Mouse (Mus musculus) embryonic fibroblast, embryonic 13.5 days (primary cell): Measurements from ENCODE around the gene Rad51b. TPM values are rescaled to one million over a fixed set of nuclear protein-coding genes. Genes with fewer than 3 reads are reported as not detected.

Experiments used
- H3K27ac ChIP-seq: 2 replicates; pipeline ENCODE4 v1.5.1; 2012; ENCODE audit warnings: low read length, control low read depth, inconsistent platforms; ENCODE audit not compliant: insufficient read depth
- H3K4me1 ChIP-seq: 2 replicates; pipeline ENCODE4 v1.6.1; 2011; ENCODE audit warnings: low read length; ENCODE audit not compliant: control insufficient read depth, insufficient read depth
- H3K4me3 ChIP-seq: 2 replicates; pipeline ENCODE4 v1.5.1; 2011; ENCODE audit warnings: mild to moderate bottlenecking, control low read depth, low read length; ENCODE audit not compliant: insufficient read depth
- CTCF ChIP-seq: IDR thresholded peaks from 2 replicates; pipeline ENCODE4 v1.5.1; 2011; ENCODE audit warnings: mild to moderate bottlenecking, control low read depth, low read length, moderate library complexity, borderline replicate concordance; ENCODE audit not compliant: insufficient read depth
- POLR2A ChIP-seq: IDR thresholded peaks from 2 replicates; pipeline ENCODE4 v1.6.1; 2011; ENCODE audit warnings: low read depth, mild to moderate bottlenecking, control low read depth, low read length, moderate library complexity
- polyA plus RNA-seq: library from polyadenylated mRNA; stranded (reverse); fragments of >200 nt; gene quantifications from 2 replicates; pipeline ENCODE4 v1.2.4, GENCODE M21; 2011; ENCODE audit warnings: low read depth; ENCODE audit not compliant: missing spikeins, insufficient read length

Gene Rad51b
- polyA plus RNA-seq, 1 experiment: 4.0 TPM

DNA sequence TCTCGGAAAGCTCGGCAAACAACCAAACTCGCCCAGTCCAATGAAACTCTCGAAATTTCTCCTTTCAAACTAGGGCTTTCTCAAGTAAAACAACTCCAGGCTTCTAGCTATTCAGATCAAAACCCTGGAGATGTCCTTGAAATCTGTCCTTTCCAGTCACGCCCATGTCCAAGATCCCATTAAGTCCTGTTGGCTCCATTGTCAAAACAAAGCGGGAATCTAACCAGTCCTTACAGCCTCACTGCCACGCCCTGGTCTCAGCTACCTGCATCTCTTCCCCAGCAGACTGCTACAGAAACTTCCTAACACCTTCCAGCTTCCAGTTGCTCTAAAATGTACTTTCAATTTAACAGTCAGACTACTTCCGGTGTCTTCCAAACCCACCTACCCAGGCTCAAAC is 554.8 kb downstream of the Rad51b start:
- TF ChIP-seq POLR2A (no peak), CTCF (no peak)
- H3K4me1 ChIP-seq: no peaks in the 10 kb centered on the region
- no peak overlapping the region for H3K27ac ChIP-seq
- no peak overlapping the region for H3K4me3 ChIP-seq

DNA sequence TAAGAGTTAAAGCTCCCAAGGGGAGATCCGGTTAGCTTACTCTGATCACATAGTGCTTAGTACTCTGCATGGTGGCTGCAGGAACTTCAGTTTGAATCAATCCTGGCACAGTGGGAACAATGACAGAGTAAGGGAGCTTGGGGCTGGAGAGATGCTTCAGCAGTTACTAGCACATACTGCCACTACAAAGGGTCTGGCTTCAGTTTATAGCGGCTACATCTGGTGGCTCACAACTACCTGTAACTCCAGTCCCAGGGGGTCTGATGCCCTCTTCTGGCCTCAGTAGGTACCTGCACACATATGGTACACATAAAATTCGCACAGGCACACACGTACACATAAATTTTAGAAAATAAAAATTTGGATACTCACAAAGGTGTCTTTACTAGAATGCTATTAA is 555.5 kb downstream of the Rad51b start:
- H3K4me3 ChIP-seq: no peak overlapping the region
- no peaks in the 10 kb centered on the region for H3K4me1 ChIP-seq
- no peak overlapping the region for H3K27ac ChIP-seq
- TF ChIP-seq POLR2A (no peak), CTCF (no peak)

DNA sequence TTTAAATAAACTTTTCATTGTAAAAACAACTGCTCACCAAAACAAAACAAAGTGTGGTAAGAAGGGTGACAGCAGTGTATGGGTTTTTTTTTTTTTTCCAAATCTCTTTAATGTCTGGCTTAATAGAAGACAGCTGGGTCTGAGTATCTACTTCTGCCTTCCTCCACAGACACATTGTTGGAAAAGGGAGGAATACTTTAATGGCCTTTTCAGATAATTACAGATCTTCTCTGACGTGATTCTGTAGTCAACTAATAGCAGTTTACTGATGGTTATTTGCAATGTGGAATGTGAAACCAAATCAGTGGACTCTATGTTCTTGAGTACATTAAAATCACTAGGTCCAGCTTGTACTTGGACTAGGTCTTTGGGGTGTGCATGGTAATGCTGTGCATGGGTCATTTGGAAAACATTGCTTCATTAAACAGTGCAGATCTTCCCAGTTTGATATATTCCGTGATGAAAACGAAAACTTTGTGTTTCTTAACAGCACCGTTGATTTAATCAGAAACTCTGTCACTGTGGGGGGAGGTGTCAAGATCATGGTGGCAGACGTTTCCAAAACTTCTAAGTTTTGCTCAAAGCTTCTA is 556.9 kb downstream of the Rad51b start:
- Histone ChIP-seq H3K4me3 (no peak overlapping the region), H3K27ac (no peak overlapping the region), H3K4me1 (no peaks in the 10 kb centered on the region)
- TF ChIP-seq CTCF: no peak
- no peak for TF ChIP-seq POLR2A

DNA sequence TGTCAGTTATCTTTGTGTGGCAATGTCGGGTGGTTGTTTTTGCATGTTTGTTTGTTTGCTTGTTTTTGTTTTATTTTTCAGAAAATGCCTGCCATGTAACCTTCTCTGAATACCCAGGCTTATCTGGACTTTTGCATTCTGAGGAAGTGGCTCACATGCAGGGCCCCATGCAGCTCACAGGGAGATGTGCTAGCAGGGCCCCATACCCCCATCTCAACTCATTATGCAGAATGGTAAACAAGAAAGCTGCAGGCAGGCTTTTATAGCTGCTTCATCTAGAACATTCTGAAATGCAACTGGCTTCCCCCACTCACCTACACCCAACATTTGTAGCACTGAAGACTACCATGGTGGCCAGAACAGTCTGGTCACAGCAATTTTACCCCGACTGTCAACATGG is 557.4 kb downstream of the Rad51b start:
- no peak overlapping the region for H3K27ac ChIP-seq
- no peaks in the 10 kb centered on the region for H3K4me1 ChIP-seq

DNA sequence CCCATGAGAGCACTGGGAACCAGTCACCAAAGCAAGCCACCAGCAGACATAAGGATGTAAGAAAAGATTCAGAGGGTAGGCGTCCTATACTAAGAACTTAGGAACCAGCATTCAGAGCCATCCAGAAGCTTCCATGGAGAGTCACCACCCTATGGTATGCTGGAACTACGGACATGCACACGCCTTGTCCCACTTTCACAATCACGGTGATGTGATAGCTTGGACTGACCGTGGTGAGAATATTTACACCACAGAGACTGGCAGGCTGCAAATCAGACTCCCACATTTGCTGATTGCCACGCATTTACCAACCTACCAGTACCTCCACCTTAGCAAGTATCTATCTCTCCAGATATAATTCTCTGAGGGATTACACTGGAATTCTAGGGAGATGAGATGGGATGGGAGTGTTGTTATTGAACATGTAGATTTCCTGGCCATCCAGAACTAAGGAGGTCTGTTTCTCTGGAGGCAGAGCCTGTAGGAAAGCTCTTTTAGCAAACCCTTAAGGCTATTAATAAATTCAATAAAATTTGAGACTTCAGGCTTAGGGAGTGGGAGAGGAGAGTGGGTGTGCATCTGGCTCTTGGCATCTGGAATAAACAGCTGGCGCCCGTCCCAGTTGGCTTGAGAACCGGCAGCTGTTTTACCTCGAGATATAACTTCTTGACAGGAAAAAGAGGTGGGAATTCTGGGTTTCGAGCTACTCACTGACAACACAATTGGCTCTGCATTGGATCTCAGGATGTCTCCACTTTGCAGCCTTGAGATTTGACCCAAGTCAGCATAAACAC is 559.2 kb downstream of the Rad51b start:
- no peaks in the 10 kb centered on the region for H3K4me1 ChIP-seq
- no peak for TF ChIP-seq CTCF
- no peak for TF ChIP-seq POLR2A
- no peak overlapping the region for H3K4me3 ChIP-seq

More for the DNA sequence above, 557.4 kb downstream of the Rad51b start:
- H3K4me3 ChIP-seq: no peak overlapping the region
- TF ChIP-seq POLR2A: no peak
- TF ChIP-seq CTCF: no peak

DNA sequence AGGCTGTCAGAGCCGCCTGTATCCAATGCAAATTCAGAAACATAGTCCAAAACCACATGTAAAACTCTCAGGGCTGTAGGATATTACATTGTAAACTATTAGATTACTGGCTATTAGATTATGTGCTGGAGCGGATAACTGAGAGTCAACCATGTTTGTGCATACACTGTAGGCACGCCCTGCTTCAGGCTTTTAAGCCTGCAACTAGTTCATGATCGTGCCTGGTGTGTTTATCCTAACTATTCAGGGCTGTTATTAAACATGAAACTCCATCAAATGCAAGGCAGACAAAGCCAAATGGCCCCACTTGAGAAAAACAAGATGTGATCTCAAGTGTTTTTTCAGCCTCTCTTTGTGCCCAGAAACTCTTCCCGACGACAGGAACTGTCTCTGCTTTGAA is 560.6 kb downstream of the Rad51b start:
- H3K4me3 ChIP-seq: no peak overlapping the region
- H3K4me1 ChIP-seq: no peaks in the 10 kb centered on the region
- no peak overlapping the region for H3K27ac ChIP-seq
- TF ChIP-seq CTCF (no peak), POLR2A (no peak)

More for the DNA sequence above, 559.2 kb downstream of the Rad51b start:
- no peak overlapping the region for H3K27ac ChIP-seq

DNA sequence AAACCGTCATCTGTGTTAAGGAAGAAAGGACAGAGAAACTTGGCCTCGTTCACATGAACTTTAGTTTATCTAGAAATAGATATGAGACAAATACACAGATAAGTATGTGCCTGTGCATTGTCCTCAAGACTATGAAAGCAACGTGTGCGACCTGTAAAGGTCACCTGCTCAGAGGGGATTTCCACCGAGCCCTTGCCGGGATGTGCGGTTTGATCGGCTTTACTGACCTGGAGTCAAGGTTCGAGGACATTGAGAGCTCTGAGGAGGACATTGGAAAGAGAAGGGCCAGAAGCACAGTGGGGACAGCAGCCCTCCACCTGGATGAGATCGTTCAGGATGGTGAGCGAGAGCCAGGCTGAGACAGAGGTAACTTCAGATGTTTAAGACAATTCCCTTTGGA is 561.3 kb downstream of the Rad51b start:
- TF ChIP-seq POLR2A: no peak
- TF ChIP-seq CTCF: no peak
- H3K4me3 ChIP-seq: no peak overlapping the region
- H3K27ac ChIP-seq: no peak overlapping the region
- no peaks in the 10 kb centered on the region for H3K4me1 ChIP-seq

DNA sequence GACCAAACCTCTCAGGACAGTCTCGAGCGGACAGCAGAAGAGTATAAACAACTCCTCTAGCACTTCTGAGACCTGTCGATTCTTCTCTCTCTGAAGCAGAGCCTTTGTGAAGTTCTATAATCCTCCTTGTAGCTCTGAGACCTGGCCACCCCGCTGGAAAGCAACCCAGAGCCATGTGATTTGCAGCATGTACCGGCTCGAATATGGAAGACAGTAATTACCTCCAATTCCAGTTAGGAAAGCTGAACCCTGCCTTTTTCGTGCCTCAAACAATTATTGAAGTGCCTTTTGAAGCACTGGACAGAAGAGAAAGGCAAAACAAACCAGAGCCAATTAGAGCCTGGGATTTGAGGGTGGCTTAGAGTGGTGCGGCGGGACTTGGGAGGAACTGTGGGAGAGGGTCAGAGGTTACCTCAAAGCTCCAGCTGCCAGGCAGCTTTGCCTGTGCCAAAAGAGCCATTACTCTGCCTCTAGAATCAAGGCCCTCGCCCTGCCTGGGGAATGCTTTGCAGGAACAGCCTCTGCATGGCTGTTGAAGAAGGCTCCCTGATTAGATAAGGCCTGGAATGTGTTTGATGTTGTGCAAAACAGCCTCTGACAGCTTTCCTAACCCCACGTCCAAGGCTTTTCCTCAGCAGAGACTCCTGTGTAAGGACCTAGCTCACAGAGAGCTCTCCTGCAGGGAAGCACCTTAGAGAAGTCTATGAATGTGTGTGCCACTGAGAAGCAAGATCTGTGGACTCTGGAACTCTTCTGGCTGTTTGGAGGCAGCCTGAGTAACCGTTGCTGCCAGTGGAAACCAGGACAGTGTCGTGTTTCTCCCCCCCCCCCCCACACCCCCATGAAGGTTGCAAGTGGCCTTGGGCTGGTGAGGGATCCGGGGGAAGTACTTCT is 562.5 kb downstream of the Rad51b start:
- Histone ChIP-seq H3K4me3 (no peak overlapping the region), H3K4me1 (no peaks in the 10 kb centered on the region), H3K27ac (no peak overlapping the region)
- no peak for TF ChIP-seq CTCF

DNA sequence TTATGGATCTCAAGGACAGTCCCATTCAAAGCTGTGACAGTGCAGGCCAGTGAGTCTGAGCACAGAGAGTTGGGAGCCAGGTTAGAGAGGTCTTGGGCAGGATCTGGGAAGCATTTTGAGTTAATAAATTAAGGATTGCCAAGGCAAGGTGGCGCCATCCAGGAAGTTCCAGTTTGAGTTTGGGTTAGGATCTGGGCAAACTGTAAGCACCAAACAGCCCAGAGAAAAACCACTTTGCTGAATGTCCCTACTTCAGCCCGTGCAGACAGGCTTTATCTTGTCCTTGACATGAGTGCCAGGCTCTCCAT is 563.1 kb downstream of the Rad51b start:
- H3K4me3 ChIP-seq: no peak overlapping the region
- no peak overlapping the region for H3K27ac ChIP-seq
- TF ChIP-seq POLR2A: no peak
- TF ChIP-seq CTCF: no peak
- H3K4me1 ChIP-seq: peaks cover 1% of the 10 kb centered on the region; the same call in 1 of the 2 replicates

Other genes with a start within 250 kb of the Rad51b start
- 11.9 and 14.1 TPM in 2 replicates for gene Pigh, start 207.6 kb upstream of the Rad51b start, polyA plus RNA-seq
- gene Arg2, start 166.5 kb upstream of the Rad51b start, polyA plus RNA-seq: 0.35 TPM in 1 of 2 replicates, not detected in the other
- gene Vti1b, start 124.6 kb upstream of the Rad51b start, polyA plus RNA-seq: 138 and 157 TPM in 2 replicates
- gene Rdh11, start 105.0 kb upstream of the Rad51b start, polyA plus RNA-seq: 25.8 and 26.4 TPM in 2 replicates
- 1.6 and 1.8 TPM in 2 replicates for gene Rdh12, start 88.4 kb upstream of the Rad51b start, polyA plus RNA-seq
- gene Zfyve26, start 978 bp upstream of the Rad51b start, polyA plus RNA-seq: 14.6 and 15.6 TPM in 2 replicates